Comparison of ENCODE assay signal across 29 mouse cellular contexts in genomic region chr7:125338177-125338751, GRCm38 (mm10).
A peak's percentile ranks its signal among the peaks of the same experiment; 100 is the strongest.
DNase-seq lines count a peak whose midpoint lies in the region; ATAC-seq and TF ChIP-seq lines count a peak whose summit lies in the region.
"Had no signal": no experiment of that assay in that cellular context is flagged by ENCODE, and none has a peak within 500 bp of the region (broad histone marks: within the 10 kb centered on the region; RNA-seq: fewer than 3 reads in every experiment).

No protein-coding gene starts in this region.

- 0 out of 2 replicates have a peak, but pooled peaks cover 4% of the 10 kb centered on the region for H3K4me1 ChIP-seq in lung, embryonic 14.5 days (ENCODE audit: insufficient read depth)
- peaks cover 27% of the 10 kb centered on the region for H3K4me1 ChIP-seq in limb, embryonic 12.5 days (replicated peaks)
- H3K4me1 ChIP-seq: heart, embryonic 10.5 days; heart, embryonic 15.5 days; megakaryocyte, embryonic 14.5 days had no signal

- H3K9ac ChIP-seq in lung, embryonic 14.5 days: no peak overlapping the region
- H3K9ac ChIP-seq in limb, embryonic 12.5 days (replicated peaks): no peak overlapping the region
- H3K9ac ChIP-seq: forebrain, embryonic 15.5 days; heart, embryonic 15.5 days had no signal

- H3K36me3 ChIP-seq in lung, embryonic 14.5 days (ENCODE audit: insufficient read depth): no peaks in the 10 kb centered on the region
- H3K36me3 ChIP-seq in limb, embryonic 12.5 days: no peaks in the 10 kb centered on the region
- H3K36me3 ChIP-seq: forebrain, embryonic 10.5 days; forebrain, embryonic 15.5 days; heart, embryonic 10.5 days; heart, embryonic 15.5 days had no signal

- H3K27ac ChIP-seq in lung, embryonic 14.5 days (ENCODE audit: low read depth): no peak overlapping the region
- peak overlapping the region; percentile 25; the same call in 1 of the 2 replicates for H3K27ac ChIP-seq in limb, embryonic 12.5 days
- H3K27ac ChIP-seq: forebrain, embryonic 10.5 days; forebrain, embryonic 15.5 days; gastrocnemius, adult 2 months; heart, embryonic 10.5 days; heart, embryonic 15.5 days; left cerebral cortex, adult 2 months had no signal

- TF ChIP-seq CTCF in lung, embryonic 14.5 days (IDR thresholded peaks at IDR 0.05; ENCODE audit: low read depth): peak; percentile 12; the same call in 1 of the 2 replicates

- no peak overlapping the region for H3K4me3 ChIP-seq in lung, embryonic 14.5 days (ENCODE audit: low read depth, low read length)
- no peak overlapping the region for H3K4me3 ChIP-seq in limb, embryonic 12.5 days (replicated peaks)
- H3K4me3 ChIP-seq: forebrain, embryonic 10.5 days; forebrain, embryonic 15.5 days; gastrocnemius, adult 2 months; heart, embryonic 10.5 days; heart, embryonic 15.5 days; left cerebral cortex, adult 2 months; megakaryocyte, embryonic 14.5 days had no signal

- H3K9me3 ChIP-seq in lung, embryonic 14.5 days (ENCODE audit: low read depth, low read length): no peaks in the 10 kb centered on the region
- H3K9me3 ChIP-seq in limb, embryonic 12.5 days: no peaks in the 10 kb centered on the region
- H3K9me3 ChIP-seq: forebrain, embryonic 10.5 days; forebrain, embryonic 15.5 days; heart, embryonic 10.5 days; heart, embryonic 15.5 days; megakaryocyte, embryonic 14.5 days had no signal

- no peak for ATAC-seq in lung, embryonic 14.5 days (ENCODE audit: insufficient read depth)
- peak; percentile 80 for ATAC-seq in limb, embryonic 12.5 days (ENCODE audit: insufficient number of reproducible peaks, insufficient read depth, low FRiP score, low TSS enrichment, low read depth)
- no peak for ATAC-seq in megakaryocyte-erythroid progenitor cell, adult 5-6 weeks (replicated peaks; ENCODE audit: low FRiP score, low TSS enrichment, poor library complexity, severe bottlenecking)
- ATAC-seq: activated CD4-positive, CD25-positive, alpha-beta regulatory T cell, adult 4 months; forebrain, embryonic 15.5 days; intestine, postnatal 0 days; midbrain, embryonic 16.5 days had no signal

- H3K4me2 ChIP-seq in lung, embryonic 14.5 days: no peak overlapping the region
- H3K4me2 ChIP-seq in limb, embryonic 12.5 days: no peak overlapping the region
- H3K4me2 ChIP-seq: forebrain, embryonic 15.5 days; heart, embryonic 15.5 days; liver, embryonic 11.5 days had no signal

- no peaks in the 10 kb centered on the region for H3K27me3 ChIP-seq in lung, embryonic 14.5 days (ENCODE audit: insufficient read depth, low read length)
- 0 out of 2 replicates have a peak, but pooled peaks cover 3% of the 10 kb centered on the region for H3K27me3 ChIP-seq in limb, embryonic 12.5 days
- H3K27me3 ChIP-seq: heart, embryonic 15.5 days had no signal

- peak; percentile 14 for DNase-seq in embryo, embryonic 10.5 days (ENCODE audit: low spot score)
- DNase-seq in embryo, embryonic 9.5 days (ENCODE audit: extremely low spot score): no peak
- peak; percentile 8 for DNase-seq in lung, embryonic 14.5 days
- DNase-seq in lung, postnatal 14 days: no peak
- no peak for DNase-seq in heart, adult 18-20 months
- DNase-seq in left cerebral cortex, postnatal 14 days (ENCODE audit: low spot score in 2 of 2): no peak
- DNase-seq: adrenal gland, adult 2 months; adrenal gland, postnatal 36 days; cerebellum, adult 2 months; cerebellum, postnatal 25 days; gastrocnemius, adult 2 months; kidney, adult 9 months; kidney, postnatal 14 days; lung, postnatal 4 days; right cerebral cortex, postnatal 25 days; thymus, adult 18-20 months; thymus, postnatal 25 days had no signal

- intact Hi-C loops in left cerebral cortex, postnatal 14 days (cut with DNase I): no loop called here

- 59% methylated on average over 6 of the region's 6 CpGs for WGBS in lung, embryonic 14.5 days
- 53% methylated on average over 6 of the region's 6 CpGs for WGBS in limb, embryonic 12.5 days

Comparison
In these comparisons a context has a peak if more than half of its experiments do, and no peak if none do; other contexts are left out.
1. DNase-seq: peak in embryo, embryonic 10.5 days (single experiment) and lung, embryonic 14.5 days (single experiment); none in embryo, embryonic 9.5 days (single experiment), lung, postnatal 14 days (single experiment), heart, adult 18-20 months (0 of 2) and left cerebral cortex, postnatal 14 days (0 of 2).